In genomic region chr5:139908811-139909627, GRCm38 (mm10) we compare ENCODE assay signal across 8 mouse cellular contexts. TPM values are rescaled to one million over a fixed set of nuclear protein-coding genes. Genes with fewer than 3 reads are reported as not detected.
DNase-seq lines count a peak whose midpoint lies in the region; ATAC-seq and TF ChIP-seq lines count a peak whose summit lies in the region.

No protein-coding gene starts in this region.

- DNase-seq in ES-CJ7 (ENCODE audit: low read depth, low spot score): peak; percentile 31
- peak; percentile 24 for DNase-seq in forebrain, postnatal 0 days
- DNase-seq in left cerebral cortex, postnatal 25 days (ENCODE audit: low spot score in 2 of 2): no peak
- DNase-seq in urinary bladder, postnatal 25 days (ENCODE audit: low spot score): no peak

- peak overlapping the region; percentile 68 for H3K9ac ChIP-seq in forebrain, postnatal 0 days
- H3K9ac ChIP-seq in limb, embryonic 12.5 days (replicated peaks): peak overlapping the region; percentile 68
- H3K9ac ChIP-seq in neural tube, embryonic 12.5 days: peak overlapping the region; percentile 79

- peaks cover 94% of the 10 kb centered on the region for H3K27me3 ChIP-seq in erythroblast, embryonic 14.5 days (ENCODE audit: control insufficient read depth)
- peaks cover 47% of the 10 kb centered on the region for H3K27me3 ChIP-seq in forebrain, postnatal 0 days (ENCODE audit: insufficient read depth, low read length)
- H3K27me3 ChIP-seq in limb, embryonic 12.5 days: peaks cover 95% of the 10 kb centered on the region
- peaks cover 83% of the 10 kb centered on the region for H3K27me3 ChIP-seq in neural tube, embryonic 12.5 days (replicated peaks)

- H3K4me2 ChIP-seq in forebrain, postnatal 0 days (ENCODE audit: low read depth): peak overlapping the region; percentile 97
- peak overlapping the region; percentile 98 for H3K4me2 ChIP-seq in limb, embryonic 12.5 days
- peak overlapping the region; percentile 89 for H3K4me2 ChIP-seq in neural tube, embryonic 12.5 days (replicated peaks)

- intact Hi-C loops in left cerebral cortex, postnatal 25 days (cut with DNase I): loop anchor here (5.0 kb wide), 2 partner anchors 128 to 378 kb away; no protein-coding TSS in a partner anchor

- no peak overlapping the region; the same call in none of the 2 replicates for H3K27ac ChIP-seq in forebrain, postnatal 0 days (ENCODE audit: low read depth, low read length)
- no peak overlapping the region for H3K27ac ChIP-seq in limb, embryonic 12.5 days
- H3K27ac ChIP-seq in neural tube, embryonic 12.5 days: peak overlapping the region; percentile 22; the same call in 1 of the 2 replicates

- peaks cover 7% of the 10 kb centered on the region; the same call in 1 of the 2 replicates for H3K9me3 ChIP-seq in erythroblast, embryonic 14.5 days (ENCODE audit: control insufficient read depth, low read length)
- no peaks in the 10 kb centered on the region for H3K9me3 ChIP-seq in forebrain, postnatal 0 days (ENCODE audit: low read length)
- no peaks in the 10 kb centered on the region for H3K9me3 ChIP-seq in limb, embryonic 12.5 days
- H3K9me3 ChIP-seq in neural tube, embryonic 12.5 days: no peaks in the 10 kb centered on the region

- no peaks in the 10 kb centered on the region for H3K4me1 ChIP-seq in erythroblast, embryonic 14.5 days (ENCODE audit: control insufficient read depth)
- peaks cover 8% of the 10 kb centered on the region for H3K4me1 ChIP-seq in forebrain, postnatal 0 days (ENCODE audit: insufficient read depth)
- H3K4me1 ChIP-seq in limb, embryonic 12.5 days (replicated peaks): peaks cover 58% of the 10 kb centered on the region
- H3K4me1 ChIP-seq in neural tube, embryonic 12.5 days: peaks cover 63% of the 10 kb centered on the region

- 3% methylated on average over 50 of the region's 50 CpGs for WGBS in forebrain, postnatal 0 days
- WGBS in limb, embryonic 12.5 days: under 1% methylated on average over 50 of the region's 50 CpGs
- WGBS in neural tube, embryonic 12.5 days: 1% methylated on average over 49 of the region's 50 CpGs

- ATAC-seq in erythroblast, adult 5-6 weeks (replicated peaks; ENCODE audit: low FRiP score, poor library complexity, severe bottlenecking): no peak
- ATAC-seq in forebrain, postnatal 0 days: 0 out of 2 replicates have a peak, but pooled peaks have one; percentile 5
- ATAC-seq in limb, embryonic 12.5 days (ENCODE audit: insufficient number of reproducible peaks, insufficient read depth, low FRiP score, low TSS enrichment, low read depth): no peak
- ATAC-seq in neural tube, embryonic 12.5 days (ENCODE audit: low FRiP score, low read depth): no peak

- H3K4me3 ChIP-seq in erythroblast, embryonic 14.5 days (replicated peaks): peak overlapping the region; percentile 14
- peak overlapping the region; percentile 75 for H3K4me3 ChIP-seq in forebrain, postnatal 0 days (ENCODE audit: low read depth, low read length)
- H3K4me3 ChIP-seq in limb, embryonic 12.5 days (replicated peaks): peak overlapping the region; percentile 66
- H3K4me3 ChIP-seq in neural tube, embryonic 12.5 days: peak overlapping the region; percentile 63

- H3K36me3 ChIP-seq in erythroblast, embryonic 14.5 days (ENCODE audit: control insufficient read depth): no peaks in the 10 kb centered on the region
- H3K36me3 ChIP-seq in forebrain, postnatal 0 days (ENCODE audit: insufficient read depth): no peaks in the 10 kb centered on the region
- H3K36me3 ChIP-seq in limb, embryonic 12.5 days: no peaks in the 10 kb centered on the region
- H3K36me3 ChIP-seq in neural tube, embryonic 12.5 days: no peaks in the 10 kb centered on the region

- no peak for TF ChIP-seq CTCF in forebrain, postnatal 0 days (IDR thresholded peaks at IDR 0.05; ENCODE audit: low read depth)

RNA-seq across cellular contexts. Expression of gene Elfn1, which starts 1.3 kb away (rescaled TPM):
- polyA plus RNA-seq in erythroblast, embryonic 14.5 days (2012): not detected in 2 replicates
- not detected in 2 replicates for total RNA-seq in erythroblast, adult 5-6 weeks (2015; ENCODE audit: low replicate concordance)
- not detected in 2 replicates for total RNA-seq in erythroblast, adult 5-6 weeks (2017; ENCODE audit: low replicate concordance)
- 17.2 and 28.9 TPM in 2 replicates for total RNA-seq in forebrain, postnatal 0 days (2014; rRNA removed)
- polyA plus RNA-seq in forebrain, postnatal 0 days (2015; fragmentation: Nextera tagmentation; extraction: Ambion mirVana): 3.4 and 4.1 TPM in 2 replicates
- 0.28 and 0.35 TPM in 2 replicates for polyA plus RNA-seq in limb, embryonic 12.5 days (2016; fragmentation: Nextera tagmentation; extraction: Ambion mirVana)
- polyA plus RNA-seq in neural tube, embryonic 12.5 days (2016; fragmentation: Nextera tagmentation; extraction: Ambion mirVana): 2.6 TPM in 2 replicates
- total RNA-seq in left cerebral cortex, postnatal 25 days (2021): 10 to 100 TPM; 35.0 to 37.6 TPM

Comparison
In these comparisons a context has a peak if more than half of its experiments do, and no peak if none do; other contexts are left out.
1. H3K4me3 ChIP-seq: peak in every context shown above with its lines; median percentile 75 in forebrain, postnatal 0 days; 66 in limb, embryonic 12.5 days; 63 in neural tube, embryonic 12.5 days; 14 in erythroblast, embryonic 14.5 days.
2. DNase-seq: peak in ES-CJ7 (single experiment) and forebrain, postnatal 0 days (single experiment); none in left cerebral cortex, postnatal 25 days (0 of 2) and urinary bladder, postnatal 25 days (single experiment).
3. Peak in every context shown above with its lines, with median percentiles within 50 percentile points of each other: H3K4me2 ChIP-seq and H3K9ac ChIP-seq.